ENCODE assay signal across 24 mouse cellular contexts in the genomic region with DNA sequence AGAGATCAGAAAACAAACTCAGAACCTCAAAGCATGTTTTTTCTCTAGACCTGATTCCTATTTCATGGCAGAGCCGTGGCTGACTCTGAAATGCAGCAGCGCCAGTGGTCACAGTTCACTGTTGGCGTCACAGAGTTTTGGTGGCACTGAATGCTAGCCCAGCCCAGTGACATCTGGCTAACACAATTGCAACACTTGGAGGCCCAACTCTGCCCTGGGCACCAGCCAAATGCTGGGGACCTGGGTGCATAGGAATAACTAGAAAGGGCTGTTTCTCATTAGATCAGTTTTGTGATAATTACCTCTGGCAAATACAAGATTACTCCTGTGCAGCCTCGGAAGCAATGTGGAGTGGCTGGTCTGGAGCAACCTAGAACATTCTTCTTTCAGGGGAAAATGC. TPM values are rescaled to one million over a fixed set of nuclear protein-coding genes. Genes with fewer than 3 reads are reported as not detected.
A peak's percentile ranks its signal among the peaks of the same experiment; 100 is the strongest.
DNase-seq lines count a peak whose midpoint lies in the region; ATAC-seq lines count a peak whose summit lies in the region.
"Had no signal": no experiment of that assay in that cellular context is flagged by ENCODE, and none has a peak within 500 bp of the region (broad histone marks: within the 10 kb centered on the region; RNA-seq: fewer than 3 reads in every experiment).

No protein-coding gene starts in this region.

- no peak overlapping the region for H3K9ac ChIP-seq in heart, embryonic 12.5 days
- no peak overlapping the region for H3K9ac ChIP-seq in embryonic facial prominence, embryonic 11.5 days (replicated peaks; ENCODE audit: low read length)
- H3K9ac ChIP-seq: embryonic facial prominence, embryonic 12.5 days; forebrain, embryonic 12.5 days; kidney, embryonic 15.5 days; liver, postnatal 0 days; midbrain, embryonic 12.5 days had no signal

- ATAC-seq in heart, embryonic 12.5 days (ENCODE audit: insufficient number of reproducible peaks, low FRiP score) = no peak
- ATAC-seq in embryonic facial prominence, embryonic 11.5 days (replicated peaks; ENCODE audit: insufficient number of reproducible peaks, low FRiP score, low TSS enrichment, low read depth) = no peak
- ATAC-seq: hindbrain, postnatal 0 days; intestine, postnatal 0 days; liver, postnatal 0 days had no signal

- no peaks in the 10 kb centered on the region for H3K27me3 ChIP-seq in heart, embryonic 12.5 days (replicated peaks)
- H3K27me3 ChIP-seq in embryonic facial prominence, embryonic 11.5 days (ENCODE audit: control insufficient read depth, insufficient read depth, low read length) = no peaks in the 10 kb centered on the region
- H3K27me3 ChIP-seq: embryonic facial prominence, embryonic 12.5 days; forebrain, embryonic 12.5 days; kidney, embryonic 15.5 days; midbrain, embryonic 12.5 days had no signal

- peaks cover 9% of the 10 kb centered on the region for H3K4me1 ChIP-seq in heart, embryonic 12.5 days (replicated peaks)
- H3K4me1 ChIP-seq in embryonic facial prominence, embryonic 11.5 days (ENCODE audit: control insufficient read depth, insufficient read depth, low read length) = no peaks in the 10 kb centered on the region
- H3K4me1 ChIP-seq: embryonic facial prominence, embryonic 12.5 days; forebrain, embryonic 12.5 days; hindbrain, embryonic 10.5 days; kidney, embryonic 15.5 days; midbrain, embryonic 12.5 days had no signal

- no peaks in the 10 kb centered on the region for H3K36me3 ChIP-seq in heart, embryonic 12.5 days
- no peaks in the 10 kb centered on the region for H3K36me3 ChIP-seq in embryonic facial prominence, embryonic 11.5 days (replicated peaks; ENCODE audit: control insufficient read depth, insufficient read depth, low read depth, low read length)
- H3K36me3 ChIP-seq: embryonic facial prominence, embryonic 12.5 days; forebrain, embryonic 12.5 days; hindbrain, embryonic 10.5 days; kidney, embryonic 15.5 days; midbrain, embryonic 12.5 days had no signal

- H3K27ac ChIP-seq in heart, embryonic 12.5 days (ENCODE audit: poor library complexity, severe bottlenecking) = no peak overlapping the region
- no peak overlapping the region for H3K27ac ChIP-seq in embryonic facial prominence, embryonic 11.5 days (replicated peaks; ENCODE audit: low read depth, low read length)
- H3K27ac ChIP-seq: embryonic facial prominence, embryonic 12.5 days; forebrain, embryonic 12.5 days; hindbrain, embryonic 10.5 days; hindbrain, postnatal 0 days; kidney, embryonic 15.5 days; midbrain, embryonic 12.5 days had no signal

- WGBS in heart, embryonic 12.5 days = 78% methylated on average over 4 of the region's 4 CpGs
- WGBS in embryonic facial prominence, embryonic 11.5 days = 61% methylated on average over 4 of the region's 4 CpGs

- no peak overlapping the region for H3K4me3 ChIP-seq in heart, embryonic 12.5 days
- H3K4me3 ChIP-seq in embryonic facial prominence, embryonic 11.5 days (ENCODE audit: low read depth, low read length) = no peak overlapping the region
- H3K4me3 ChIP-seq: embryonic facial prominence, embryonic 12.5 days; forebrain, embryonic 12.5 days; hindbrain, embryonic 10.5 days; kidney, embryonic 15.5 days; midbrain, embryonic 12.5 days had no signal

- no peaks in the 10 kb centered on the region for H3K9me3 ChIP-seq in heart, embryonic 12.5 days (replicated peaks)
- no peaks in the 10 kb centered on the region for H3K9me3 ChIP-seq in embryonic facial prominence, embryonic 11.5 days (replicated peaks; ENCODE audit: control insufficient read depth, low read length)
- H3K9me3 ChIP-seq: embryonic facial prominence, embryonic 12.5 days; forebrain, embryonic 12.5 days; hindbrain, embryonic 10.5 days; kidney, embryonic 15.5 days; midbrain, embryonic 12.5 days had no signal

- H3K4me2 ChIP-seq in heart, embryonic 12.5 days = no peak overlapping the region
- H3K4me2 ChIP-seq in embryonic facial prominence, embryonic 11.5 days (ENCODE audit: low read depth, low read length) = no peak overlapping the region
- H3K4me2 ChIP-seq: embryonic facial prominence, embryonic 12.5 days; forebrain, embryonic 12.5 days; heart, embryonic 11.5 days; kidney, embryonic 15.5 days; midbrain, embryonic 12.5 days had no signal

- peak; percentile 28 to 69 for DNase-seq in adrenal gland, adult (ENCODE audit: inconsistent age in 2 of 2, low spot score in 1 of 2)
- no peak for DNase-seq in adrenal gland, adult 18-20 months (ENCODE audit: low spot score in 2 of 2)
- DNase-seq in heart, adult 11 months = peak; percentile 87
- DNase-seq in urinary bladder, postnatal 14 days (ENCODE audit: low spot score) = peak; percentile 28
- no peak for DNase-seq in urinary bladder, postnatal 10 days (ENCODE audit: low spot score)
- peak; percentile 15 for DNase-seq in embryonic facial prominence, embryonic 11.5 days (ENCODE audit: low spot score)
- no peak for DNase-seq in urinary bladder, postnatal 4 days (ENCODE audit: low spot score in 2 of 2)
- DNase-seq: cerebellum, adult 2 months; heart, postnatal 10 days; kidney, postnatal 36 days; liver; liver, postnatal 0 days; lung, postnatal 14 days; right cerebral cortex, postnatal 25 days; spleen, adult 18-20 months had no signal

RNA-seq across cellular contexts. Expression of a gene that starts 31.9 kb away (rescaled TPM):
- 10 to 100 TPM; 14.8 to 16.3 TPM for total RNA-seq in adrenal gland, adult 18-20 months (2021)
- polyA plus RNA-seq in heart, embryonic 12.5 days (2016; fragmentation: Nextera tagmentation; extraction: Ambion mirVana) = 0.75 and 0.92 TPM in 2 replicates
- 1.8 and 2.0 TPM in 2 replicates for polyA plus RNA-seq in embryonic facial prominence, embryonic 11.5 days (2014; fragmentation: Nextera tagmentation; extraction: Ambion mirVana)

Comparison
In these comparisons a context has a peak if more than half of its experiments do, and no peak if none do; other contexts are left out.
1. DNase-seq: peak in adrenal gland, adult (2 of 2), heart, adult 11 months (single experiment), urinary bladder, postnatal 14 days (single experiment) and embryonic facial prominence, embryonic 11.5 days (single experiment); none in adrenal gland, adult 18-20 months (0 of 2), urinary bladder, postnatal 10 days (single experiment) and urinary bladder, postnatal 4 days (0 of 2).